Mouse (Mus musculus): ENCODE data around the gene Mlxipl. TPM values are rescaled to one million over a fixed set of nuclear protein-coding genes. Genes with fewer than 3 reads are reported as not detected.

Mlxipl gene
- polyA plus RNA-seq, 2 experiments = 6.6 to 18.5 TPM

- Histone ChIP-seq H3K4me3 (ENCODE audit: insufficient read depth in 1 of 2, low read depth in 2 of 2, low read length in 2 of 2) (no peak overlapping the region), H3K36me3 (replicated peaks; ENCODE audit: control insufficient read depth, insufficient read depth, low read depth) (no peaks in the 10 kb centered on the region), H3K9ac (replicated peaks) (no peak overlapping the region), H3K27ac (no peak overlapping the region), H3K9me3 (ENCODE audit: control insufficient read depth, low read length) (no peaks in the 10 kb centered on the region), H3K4me1 (replicated peaks; ENCODE audit: control insufficient read depth in 2 of 2, insufficient read depth in 2 of 2, low read length in 1 of 2) (peaks cover 3 to 7% of the 10 kb centered on the region in 2 experiments; a peak in 2 of 4 replicates), H3K4me2 (ENCODE audit: low read depth) (no peak overlapping the region), H3K27me3 (ENCODE audit: control insufficient read depth, insufficient read depth, low read length) (no peaks in the 10 kb centered on the region)
- 50% methylated on average over 4 of the region's 4 CpGs for WGBS (ENCODE audit: insufficient replicate concordance)
- TF ChIP-seq EP300 (IDR thresholded peaks at IDR 0.05; ENCODE audit: low read depth) = no peak
- TF ChIP-seq CTCF (IDR thresholded peaks at IDR 0.05; ENCODE audit: low read depth) = peak; percentile 19
- ATAC-seq (ENCODE audit: insufficient read depth) (no peak), DNase-seq (ENCODE audit: low read depth in 3 of 3, low spot score in 3 of 3) (no peak)
Observed at GRCm38 (mm10) chr5:135075655-135076054, 14.0 kb upstream of the Mlxipl start.

GRCm38 (mm10) chr5:135076368-135076767, 13.3 kb upstream of the Mlxipl start:
- Histone ChIP-seq H3K27ac (no peak overlapping the region), H3K9ac (replicated peaks) (no peak overlapping the region), H3K4me2 (ENCODE audit: low read depth) (no peak overlapping the region), H3K36me3 (replicated peaks; ENCODE audit: control insufficient read depth, insufficient read depth, low read depth) (no peaks in the 10 kb centered on the region), H3K9me3 (ENCODE audit: control insufficient read depth, low read length) (no peaks in the 10 kb centered on the region), H3K4me1 (replicated peaks; ENCODE audit: control insufficient read depth in 2 of 2, insufficient read depth in 2 of 2, low read length in 1 of 2) (peaks cover 0 to 4% of the 10 kb centered on the region in 2 experiments; a peak in 1 of 4 replicates), H3K27me3 (ENCODE audit: control insufficient read depth, insufficient read depth, low read length) (no peaks in the 10 kb centered on the region), H3K4me3 (ENCODE audit: insufficient read depth in 1 of 2, low read depth in 2 of 2, low read length in 2 of 2) (no peak overlapping the region)
- no peak for TF ChIP-seq EP300 (IDR thresholded peaks at IDR 0.05; ENCODE audit: low read depth)
- no peak for TF ChIP-seq CTCF (IDR thresholded peaks at IDR 0.05; ENCODE audit: low read depth)
- no peak for ATAC-seq (ENCODE audit: insufficient read depth)
- DNase-seq (ENCODE audit: low read depth in 3 of 3, low spot score in 3 of 3) = no peak
- WGBS (ENCODE audit: insufficient replicate concordance) = 72% methylated on average over 14 of the region's 14 CpGs

- no peak overlapping the region for H3K4me3 ChIP-seq (ENCODE audit: insufficient read depth in 1 of 2, low read depth in 2 of 2, low read length in 2 of 2)
- no peaks in the 10 kb centered on the region for H3K9me3 ChIP-seq (ENCODE audit: control insufficient read depth, low read length)
- H3K9ac ChIP-seq (replicated peaks) = no peak overlapping the region
- H3K27me3 ChIP-seq (ENCODE audit: control insufficient read depth, insufficient read depth, low read length) = no peaks in the 10 kb centered on the region
- no peaks in the 10 kb centered on the region for H3K36me3 ChIP-seq (replicated peaks; ENCODE audit: control insufficient read depth, insufficient read depth, low read depth)
- TF ChIP-seq EP300 (IDR thresholded peaks at IDR 0.05; ENCODE audit: low read depth) = no peak
- no peak for TF ChIP-seq CTCF (IDR thresholded peaks at IDR 0.05; ENCODE audit: low read depth)
- ATAC-seq (ENCODE audit: insufficient read depth) = no peak
- no peak for DNase-seq (ENCODE audit: low read depth in 3 of 3, low spot score in 3 of 3)
- peak overlapping the region; percentile 73; the same call in 1 of the 2 replicates for H3K4me2 ChIP-seq (ENCODE audit: low read depth)
- 49% methylated on average over 14 of the region's 14 CpGs for WGBS (ENCODE audit: insufficient replicate concordance)
- H3K27ac ChIP-seq = no peak overlapping the region
- peaks cover 0 to 4% of the 10 kb centered on the region in 2 experiments; a peak in 1 of 4 replicates for H3K4me1 ChIP-seq (replicated peaks; ENCODE audit: control insufficient read depth in 2 of 2, insufficient read depth in 2 of 2, low read length in 1 of 2)
Observed at GRCm38 (mm10) chr5:135076931-135077505, 12.7 kb upstream of the Mlxipl start.

- Histone ChIP-seq H3K9ac (replicated peaks) (peak within 1 kb of the TSS; percentile 56), H3K9me3 (ENCODE audit: control insufficient read depth, low read length) (no peaks in the 10 kb centered on the region), H3K4me3 (ENCODE audit: insufficient read depth in 1 of 2, low read depth in 2 of 2, low read length in 2 of 2) (peak within 1 kb of the TSS; percentile 38 to 56), H3K27ac (no peak within 1 kb of the TSS), H3K36me3 (replicated peaks; ENCODE audit: control insufficient read depth, insufficient read depth, low read depth) (no peaks in the 10 kb centered on the region), H3K27me3 (ENCODE audit: control insufficient read depth, insufficient read depth, low read length) (no peaks in the 10 kb centered on the region), H3K4me1 (replicated peaks; ENCODE audit: control insufficient read depth in 2 of 2, insufficient read depth in 2 of 2, low read length in 1 of 2) (peaks cover 0 to 4% of the 10 kb centered on the region in 2 experiments; a peak in 1 of 4 replicates), H3K4me2 (ENCODE audit: low read depth) (peak within 1 kb of the TSS; percentile 73)
- DNase-seq (ENCODE audit: low read depth in 3 of 3, low spot score in 3 of 3) (peak; percentile 66 to 70 (median 68)), ATAC-seq (ENCODE audit: insufficient read depth) (peak; percentile 83)
- 2% methylated on average over 72 of the region's 83 CpGs for WGBS (ENCODE audit: insufficient replicate concordance)
- TF ChIP-seq EP300 (IDR thresholded peaks at IDR 0.05; ENCODE audit: low read depth) (no peak), CTCF (IDR thresholded peaks at IDR 0.05; ENCODE audit: low read depth) (peak; percentile 77)
Observed at GRCm38 (mm10) chr5:135077564-135078481, 11.9 kb upstream of the Mlxipl start, which contains the start of gene Vps37d. Gene Vps37d (minus strand): TSS chr5:135078266.

- Histone ChIP-seq H3K4me1 (replicated peaks; ENCODE audit: control insufficient read depth in 2 of 2, insufficient read depth in 2 of 2, low read length in 1 of 2) (peaks cover 0 to 4% of the 10 kb centered on the region in 2 experiments; a peak in 1 of 4 replicates), H3K9me3 (ENCODE audit: control insufficient read depth, low read length) (no peaks in the 10 kb centered on the region), H3K27me3 (ENCODE audit: control insufficient read depth, insufficient read depth, low read length) (no peaks in the 10 kb centered on the region), H3K9ac (replicated peaks) (no peak overlapping the region), H3K36me3 (replicated peaks; ENCODE audit: control insufficient read depth, insufficient read depth, low read depth) (no peaks in the 10 kb centered on the region), H3K4me2 (ENCODE audit: low read depth) (peak overlapping the region; percentile 73), H3K27ac (no peak overlapping the region), H3K4me3 (ENCODE audit: insufficient read depth in 1 of 2, low read depth in 2 of 2, low read length in 2 of 2) (peak overlapping the region; percentile 38 to 56)
- no peak for ATAC-seq (ENCODE audit: insufficient read depth)
- DNase-seq (ENCODE audit: low read depth in 3 of 3, low spot score in 3 of 3) = no peak
- WGBS (ENCODE audit: insufficient replicate concordance) = 2% methylated on average over 11 of the region's 11 CpGs
- TF ChIP-seq EP300 (IDR thresholded peaks at IDR 0.05; ENCODE audit: low read depth) (no peak), CTCF (IDR thresholded peaks at IDR 0.05; ENCODE audit: low read depth) (no peak)
Observed at GRCm38 (mm10) chr5:135078482-135078810, 11.2 kb upstream of the Mlxipl start.
